Mouse (Mus musculus): ENCODE results near the gene Tmem17. TPM values are rescaled to one million over a fixed set of nuclear protein-coding genes. Genes with fewer than 3 reads are reported as not detected.

Tmem17 gene
- total RNA-seq, 2 experiments from 2014 or later, result 1.6 to 1.7 TPM

- no peak for DNase-seq (ENCODE audit: low spot score)
- intact Hi-C loops (cut with DNase I), result no loop called here
These were observed 51.8 kb downstream of the Tmem17 start for GRCm38 (mm10) chr11:22563706-22564105.

GRCm38 (mm10) chr11:22564676-22565075 lies 52.8 kb downstream of the Tmem17 start:
- no peak for DNase-seq (ENCODE audit: low spot score)
- intact Hi-C loops (cut with DNase I), result no loop called here

Other genes starting within 250 kb of the Tmem17 start
- 100 to 1,000 TPM; 119 to 122 TPM for gene Ehbp1, start 169.8 kb upstream of the Tmem17 start, total RNA-seq (2021)

All from heart, postnatal 25 days (tissue).